ENCODE assay signal across 34 mouse cellular contexts in genomic region chr17:30386241-30386640, GRCm38 (mm10).
"Had no signal": no experiment of that assay in that cellular context is flagged by ENCODE, and none has a peak within 500 bp of the region (broad histone marks: within the 10 kb centered on the region; RNA-seq: fewer than 3 reads in every experiment).

No protein-coding gene starts in this region.

- H3K4me3 ChIP-seq: heart, embryonic 10.5 days; heart, embryonic 12.5 days; heart, embryonic 13.5 days; heart, embryonic 15.5 days; hindbrain, embryonic 10.5 days; hindbrain, embryonic 12.5 days; hindbrain, embryonic 13.5 days; hindbrain, embryonic 15.5 days; intestine, embryonic 15.5 days; kidney, embryonic 15.5 days; left cerebral cortex, adult 2 months had no signal

- H3K27ac ChIP-seq: heart, embryonic 10.5 days; heart, embryonic 13.5 days; heart, embryonic 15.5 days; hindbrain, embryonic 10.5 days; hindbrain, embryonic 12.5 days; hindbrain, embryonic 13.5 days; hindbrain, embryonic 14.5 days; hindbrain, embryonic 15.5 days; hindbrain, postnatal 0 days; intestine, embryonic 15.5 days; kidney, embryonic 15.5 days; kidney, postnatal 0 days; left cerebral cortex, adult 2 months had no signal

- ATAC-seq: hindbrain, embryonic 16.5 days; hindbrain, postnatal 0 days; inflammation-experienced regulatory T-cells, adult 6 months; intestine, embryonic 15.5 days; intestine, embryonic 16.5 days; intestine, postnatal 0 days had no signal

- DNase-seq: heart, postnatal 10 days; heart, postnatal 14 days; heart, postnatal 36 days; heart, postnatal 4 days; kidney, adult 11 months; kidney, adult 18-20 months; kidney, adult 2 months; kidney, adult 8-10 months; kidney, adult 9 months; kidney, postnatal 10 days; kidney, postnatal 14 days; kidney, postnatal 25 days; kidney, postnatal 36 days; kidney, postnatal 4 days; layer of hippocampus, adult 9-11 months; layer of hippocampus, postnatal 36 days had no signal
